27 mouse cellular contexts compared by ENCODE assay signal in the genomic region with DNA sequence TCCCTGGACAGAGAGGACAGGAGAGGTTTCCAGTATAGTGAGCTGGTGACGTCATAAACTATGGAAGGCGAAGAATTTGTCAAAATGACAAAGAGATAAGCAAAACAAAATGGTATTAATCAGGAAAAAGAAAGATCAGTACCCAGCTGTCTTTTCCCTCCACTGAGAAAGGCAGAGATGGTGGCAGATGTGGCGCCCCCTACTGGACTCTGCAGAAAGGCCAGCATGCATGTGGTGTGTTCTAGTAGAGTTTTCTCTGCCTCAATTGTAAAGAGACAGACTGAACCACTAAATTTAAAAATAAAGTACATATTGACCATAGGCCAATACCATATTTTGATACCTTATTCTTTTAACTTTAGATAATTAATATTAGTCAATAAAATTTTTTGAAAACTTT.
DNase-seq lines count a peak whose midpoint lies in the region; TF ChIP-seq lines count a peak whose summit lies in the region.
"Had no signal": no experiment of that assay in that cellular context is flagged by ENCODE, and none has a peak within 500 bp of the region (broad histone marks: within the 10 kb centered on the region; RNA-seq: fewer than 3 reads in every experiment).

No protein-coding gene starts in this region.

- H3K27ac ChIP-seq in left cerebral cortex, adult 2 months: no peak overlapping the region
- H3K27ac ChIP-seq: embryonic facial prominence, embryonic 10.5 days; embryonic facial prominence, embryonic 15.5 days; forebrain, embryonic 12.5 days; heart, embryonic 13.5 days; hindbrain, embryonic 14.5 days; liver, embryonic 14.5 days; stomach, embryonic 15.5 days had no signal

- intact Hi-C loops in left cerebral cortex, adult 2 months (cut with DNase I): loop anchor here (5.0 kb wide), 1 partner anchor 204 kb away; no protein-coding TSS in a partner anchor

- DNase-seq in adrenal gland, postnatal 36 days: peak; percentile 7 to 25
- no peak for DNase-seq in adrenal gland, postnatal 25 days
- DNase-seq in left cerebral cortex, adult 2 months (ENCODE audit: extremely low spot score in 1 of 2, low spot score in 2 of 2): no peak
- no peak for DNase-seq in left cerebral cortex, adult 8-10 months (ENCODE audit: low spot score in 2 of 2)
- peak; percentile 25 for DNase-seq in ES-CJ7 (ENCODE audit: low read depth, low spot score)
- DNase-seq in cerebellum, adult 9-10 months: no peak
- DNase-seq in left cerebral cortex, adult 9 months (ENCODE audit: low spot score in 2 of 2): no peak
- DNase-seq: cerebellum, adult 2 months; cerebellum, postnatal 25 days; forebrain, postnatal 0 days; gastrocnemius, postnatal 10 days; heart, postnatal 10 days; kidney, adult 11 months; kidney, postnatal 25 days; liver; lung, adult 2 months; lung, postnatal 10 days; midbrain, embryonic 14.5 days; right cerebral cortex, postnatal 25 days; thymus, postnatal 14 days had no signal

- no peak overlapping the region for H3K4me3 ChIP-seq in left cerebral cortex, adult 2 months
- H3K4me3 ChIP-seq: embryonic facial prominence, embryonic 10.5 days; embryonic facial prominence, embryonic 15.5 days; forebrain, embryonic 12.5 days; heart, embryonic 13.5 days; stomach, embryonic 15.5 days had no signal

- TF ChIP-seq CTCF in left cerebral cortex, adult 2 months (IDR thresholded peaks at IDR 0.05): peak; percentile 38

Comparison
In these comparisons a context has a peak if more than half of its experiments do, and no peak if none do; other contexts are left out.
1. DNase-seq: peak in adrenal gland, postnatal 36 days (2 of 2) and ES-CJ7 (single experiment); none in adrenal gland, postnatal 25 days (single experiment), left cerebral cortex, adult 2 months (0 of 2), left cerebral cortex, adult 8-10 months (0 of 2), cerebellum, adult 9-10 months (single experiment) and left cerebral cortex, adult 9 months (0 of 2).